Mouse (Mus musculus) spleen, adult 18-20 months (tissue): ENCODE measurements around the gene Pex16.

Source experiments
- DNase-seq, 2 experiments: peaks; one replicate each; pipeline ENCODE4 v3.0.0; 2022; ENCODE audit warnings: mixed read lengths in 2 of 2

Pex16 gene

DNA sequence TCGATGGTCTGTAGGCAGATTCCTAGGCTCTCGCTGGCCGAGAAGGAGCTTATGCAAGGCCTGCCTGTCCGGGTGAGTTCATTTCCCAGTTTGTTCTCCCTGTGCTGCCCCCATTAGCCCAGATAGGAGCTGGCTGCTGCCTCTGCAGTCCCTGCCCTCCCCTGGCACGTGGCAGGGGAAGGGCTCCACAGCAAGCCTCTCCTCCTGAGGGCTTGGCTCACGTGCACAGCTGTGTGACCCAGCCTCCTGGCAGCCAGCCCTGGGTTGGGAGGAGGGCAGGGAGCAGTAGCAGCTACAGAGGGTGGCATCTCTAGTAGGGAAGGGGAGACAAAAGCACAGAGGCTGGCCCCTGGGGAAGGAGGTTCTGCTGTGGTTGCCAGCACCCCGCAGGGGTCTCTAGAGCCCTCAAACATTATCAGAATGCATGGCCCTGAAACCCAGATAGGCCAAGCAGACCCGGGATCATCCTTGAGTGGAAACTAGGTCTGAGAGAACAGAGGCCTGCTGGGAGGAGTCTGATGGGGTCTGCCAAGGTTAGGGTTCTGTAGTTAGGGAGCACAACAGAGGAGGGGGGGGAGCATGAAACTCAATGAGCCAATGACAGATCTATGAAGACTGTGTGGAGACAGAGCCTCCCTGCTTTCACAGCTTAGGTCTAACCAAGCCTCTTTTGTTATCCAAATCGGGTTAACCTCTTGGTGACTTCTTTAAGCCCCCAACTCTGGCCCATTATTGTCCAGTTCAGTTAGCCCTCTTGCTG, 49.4 kb downstream of the Pex16 start:
- peak; percentile 49 to 52 for DNase-seq

GRCm38 (mm10) chr2:92424462-92425308, 50.2 kb downstream of the Pex16 start:
- DNase-seq = no peak

DNA sequence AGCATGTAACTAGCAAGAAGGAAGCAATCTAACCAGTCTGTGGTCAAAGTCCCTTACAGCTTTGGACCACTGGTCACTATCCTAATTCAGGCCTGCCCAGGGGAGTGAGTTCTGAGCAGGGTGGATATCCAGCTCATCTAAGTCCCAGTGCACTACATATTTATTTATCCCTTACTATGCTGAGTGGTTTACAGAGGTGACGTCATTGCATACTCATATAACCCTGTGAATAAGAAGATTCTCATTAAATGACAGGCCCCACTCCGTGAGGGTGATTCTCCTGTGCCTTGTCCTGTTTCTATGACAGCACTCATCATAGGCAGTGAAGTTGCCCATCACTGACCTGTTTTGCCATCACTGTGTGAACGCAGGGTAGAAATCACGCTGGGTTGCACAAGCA, 50.9 kb downstream of the Pex16 start:
- no peak for DNase-seq

- DNase-seq = no peak
Observed at GRCm38 (mm10) chr2:92426426-92426825, 52.0 kb downstream of the Pex16 start.

DNA sequence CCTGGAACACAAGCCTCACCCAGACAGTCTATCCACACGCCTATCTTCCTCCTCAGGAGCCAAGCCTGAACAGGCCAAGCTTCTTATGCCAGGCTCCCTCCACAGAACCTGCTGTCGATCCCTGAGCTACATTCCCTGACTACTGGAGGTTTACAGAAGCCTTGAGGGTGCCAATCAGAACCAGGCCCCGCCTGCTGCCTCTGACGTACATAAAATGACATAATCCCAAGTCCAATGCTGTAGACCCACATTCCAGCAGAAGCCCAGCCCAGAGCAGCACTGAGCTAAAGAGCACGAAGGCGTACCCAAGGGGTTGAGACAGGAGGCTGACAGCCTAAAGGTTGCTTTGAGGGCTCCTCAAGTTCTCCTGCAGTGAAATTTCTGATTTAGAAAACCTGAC, 53.4 kb downstream of the Pex16 start:
- DNase-seq = no peak

- no peak for DNase-seq
Observed at GRCm38 (mm10) chr2:92430089-92430488, 55.6 kb downstream of the Pex16 start.
